Mouse (Mus musculus) cerebellum, adult 8-10 months (tissue): ENCODE measurements around the gene Med12l.

Experiments
- DNase-seq: peaks from one replicate; pipeline ENCODE4 v3.0.0; 2022

The Med12l gene

GRCm38 (mm10) chr3:59005271-59005995 is at the start of gene Med12l:
Gene Med12l (plus strand): TSS chr3:59005825.
- peak; percentile 85 for DNase-seq

GRCm38 (mm10) chr3:58961166-58961565 is 44.5 kb upstream of the Med12l start:
- no peak for DNase-seq

- no peak for DNase-seq
These were observed 28.2 kb upstream of the Med12l start for GRCm38 (mm10) chr3:58977413-58977812.

- DNase-seq = no peak
These were observed 27.6 kb upstream of the Med12l start for GRCm38 (mm10) chr3:58977906-58978622.

- DNase-seq = no peak
These were observed 25.0 kb upstream of the Med12l start for GRCm38 (mm10) chr3:58980579-58980978.

GRCm38 (mm10) chr3:58982896-58983837 is 22.5 kb upstream of the Med12l start:
- DNase-seq = peak; percentile 81

- DNase-seq = no peak
These were observed 21.6 kb upstream of the Med12l start for GRCm38 (mm10) chr3:58983838-58984598.

GRCm38 (mm10) chr3:58985816-58986215 is 19.8 kb upstream of the Med12l start:
- no peak for DNase-seq

GRCm38 (mm10) chr3:58989374-58989773 is 16.3 kb upstream of the Med12l start:
- DNase-seq = no peak

- DNase-seq = no peak
These were observed 15.1 kb upstream of the Med12l start for GRCm38 (mm10) chr3:58990556-58990955.

GRCm38 (mm10) chr3:58992122-58992521 is 13.5 kb upstream of the Med12l start:
- no peak for DNase-seq

GRCm38 (mm10) chr3:58993619-58994018 is 12.0 kb upstream of the Med12l start:
- no peak for DNase-seq

- DNase-seq = no peak
These were observed 1.9 kb upstream of the Med12l start for GRCm38 (mm10) chr3:59003756-59004155.

GRCm38 (mm10) chr3:59005996-59006730 is 538 bp downstream of the Med12l start:
- peak; percentile 66 for DNase-seq

GRCm38 (mm10) chr3:59006731-59007441 is 1.3 kb downstream of the Med12l start:
- DNase-seq = peak; percentile 76

- no peak for DNase-seq
These were observed 4.7 kb downstream of the Med12l start for GRCm38 (mm10) chr3:59010276-59010675.

GRCm38 (mm10) chr3:59015698-59016412 is 10.2 kb downstream of the Med12l start:
- DNase-seq = no peak

GRCm38 (mm10) chr3:59016501-59016900 is 10.9 kb downstream of the Med12l start:
- no peak for DNase-seq

GRCm38 (mm10) chr3:59021236-59021635 is 15.6 kb downstream of the Med12l start:
- DNase-seq = peak; percentile 57

GRCm38 (mm10) chr3:59022251-59022650 is 16.6 kb downstream of the Med12l start:
- no peak for DNase-seq
